Mouse (Mus musculus) bone marrow macrophage, adult 2 months (primary cell): Measurements from ENCODE around the gene Trim66. TPM values are rescaled to one million over a fixed set of nuclear protein-coding genes. Genes with fewer than 3 reads are reported as not detected.

Experiments
- H3K27ac ChIP-seq: 2 replicates; pipeline ENCODE4 v1.5.1; 2012; ENCODE audit warnings: low read depth, low read length; ENCODE audit not compliant: insufficient read depth
- H3K4me1 ChIP-seq: 2 replicates; pipeline ENCODE4 v1.6.1; 2012; ENCODE audit warnings: low read length; ENCODE audit not compliant: control insufficient read depth, insufficient read depth
- H3K4me3 ChIP-seq: 2 replicates; pipeline ENCODE4 v1.5.1; 2012; ENCODE audit warnings: mild to moderate bottlenecking, low read length, moderate library complexity; ENCODE audit not compliant: insufficient read depth
- CTCF ChIP-seq: IDR thresholded peaks from 2 replicates; pipeline ENCODE4 v1.5.1; 2012; ENCODE audit warnings: low read depth, mild to moderate bottlenecking, low read length, moderate library complexity
- POLR2A ChIP-seq: IDR thresholded peaks from 2 replicates; pipeline ENCODE4 v1.6.1; 2012; ENCODE audit warnings: mild to moderate bottlenecking, low read depth, low read length, borderline replicate concordance
- polyA plus RNA-seq: library from polyadenylated mRNA; stranded (reverse); fragments of >200 nt; gene quantifications from 2 replicates; pipeline ENCODE4 v1.2.4, GENCODE M21; 2012; ENCODE audit not compliant: missing spikeins, insufficient read depth, insufficient read length

Gene Trim66
- polyA plus RNA-seq, 1 experiment = not detected

DNA sequence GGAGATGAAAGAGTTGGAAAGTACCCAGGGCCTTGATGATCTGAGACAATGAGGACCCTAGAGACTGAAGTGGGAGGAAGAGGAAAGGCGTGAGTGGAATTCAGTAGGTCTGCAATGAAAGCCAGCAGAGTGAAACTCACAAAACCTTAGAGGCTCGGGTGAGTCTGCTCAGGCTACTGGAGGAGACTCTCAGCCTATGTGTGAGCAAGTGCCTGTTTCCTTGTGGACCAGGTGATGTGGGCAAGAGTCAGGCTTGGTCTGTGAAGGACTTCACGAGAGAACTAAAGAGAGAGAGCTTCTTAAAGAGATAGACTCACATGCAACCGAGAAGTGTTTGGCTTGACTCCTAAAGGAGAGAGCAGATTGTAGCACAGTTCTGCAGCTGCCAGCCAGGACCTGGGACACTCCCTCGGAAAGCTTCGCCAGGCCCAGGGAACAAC is 39.7 kb downstream of the Trim66 start:
- TF ChIP-seq CTCF (no peak), POLR2A (no peak)

GRCm38 (mm10) chr7:109467591-109467990 is 40.3 kb downstream of the Trim66 start:
- H3K4me1 ChIP-seq = 0 out of 2 replicates have a peak, but pooled peaks cover under 1% of the 10 kb centered on the region
- H3K27ac ChIP-seq = no peak overlapping the region
- no peak overlapping the region for H3K4me3 ChIP-seq
- TF ChIP-seq CTCF (no peak), POLR2A (no peak)

More for the DNA sequence above, 39.7 kb downstream of the Trim66 start:
- no peaks in the 10 kb centered on the region for H3K4me1 ChIP-seq
- no peak overlapping the region for H3K27ac ChIP-seq
- H3K4me3 ChIP-seq = no peak overlapping the region

GRCm38 (mm10) chr7:109460698-109461097 is 47.2 kb downstream of the Trim66 start:
- TF ChIP-seq POLR2A (no peak), CTCF (no peak)

GRCm38 (mm10) chr7:109456563-109456962 is 51.4 kb downstream of the Trim66 start:
- TF ChIP-seq CTCF (no peak), POLR2A (no peak)
- no peak overlapping the region for H3K4me3 ChIP-seq
- H3K27ac ChIP-seq = no peak overlapping the region
- peaks cover 15% of the 10 kb centered on the region for H3K4me1 ChIP-seq

More at GRCm38 (mm10) chr7:109460698-109461097, 47.2 kb downstream of the Trim66 start:
- Histone ChIP-seq H3K27ac (no peak overlapping the region), H3K4me1 (peaks cover 17% of the 10 kb centered on the region), H3K4me3 (no peak overlapping the region)

DNA sequence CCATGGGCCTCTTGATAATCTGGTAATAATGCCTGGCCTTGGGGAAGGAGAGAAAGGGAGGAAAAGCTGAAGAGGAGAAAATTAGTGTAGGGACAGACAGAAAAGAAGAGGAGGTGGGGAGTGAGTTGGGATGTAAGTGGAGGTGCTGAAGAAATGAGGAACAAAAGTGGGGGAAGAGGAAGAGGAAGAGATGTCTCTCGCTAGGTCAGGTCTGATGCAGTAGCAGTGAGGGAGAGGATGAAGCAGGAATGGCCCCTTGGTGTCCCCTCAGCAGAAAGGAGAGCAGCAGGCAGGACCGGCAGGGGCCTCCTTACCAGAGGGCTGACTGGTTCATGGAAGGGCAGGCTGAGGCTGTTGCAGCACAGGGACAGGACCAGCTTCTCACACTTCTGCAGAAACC is 52.2 kb downstream of the Trim66 start:
- no peak overlapping the region for H3K27ac ChIP-seq
- peaks cover 15% of the 10 kb centered on the region for H3K4me1 ChIP-seq
- TF ChIP-seq POLR2A (no peak), CTCF (no peak)
- no peak overlapping the region for H3K4me3 ChIP-seq

- H3K27ac ChIP-seq = no peak overlapping the region
- no peak overlapping the region for H3K4me3 ChIP-seq
- H3K4me1 ChIP-seq = peaks cover 15% of the 10 kb centered on the region
- TF ChIP-seq POLR2A = no peak
- no peak for TF ChIP-seq CTCF
These were observed 53.1 kb downstream of the Trim66 start for GRCm38 (mm10) chr7:109454856-109455255.

DNA sequence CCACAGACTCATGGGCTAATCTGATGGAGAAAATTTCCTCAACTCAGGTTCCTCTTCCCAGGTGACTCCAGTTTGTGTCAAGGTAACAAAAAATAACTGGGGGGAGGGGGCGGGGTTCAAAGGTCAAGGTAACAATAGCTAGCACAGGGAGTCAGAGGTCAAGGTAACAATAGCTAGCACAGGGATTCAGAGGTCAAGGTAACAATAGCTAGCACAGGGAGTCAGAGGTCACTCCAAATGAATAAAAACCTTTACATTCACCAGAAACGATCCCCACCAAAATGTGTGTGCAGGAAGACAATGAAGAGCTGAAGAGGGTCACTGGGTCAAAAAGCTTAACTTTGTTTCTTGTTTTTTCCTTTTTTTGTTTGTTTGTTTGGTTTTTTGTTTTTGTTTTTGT is 59.9 kb downstream of the Trim66 start:
- peaks cover 8% of the 10 kb centered on the region for H3K4me1 ChIP-seq
- TF ChIP-seq CTCF (no peak), POLR2A (no peak)

GRCm38 (mm10) chr7:109445012-109445411 is 62.9 kb downstream of the Trim66 start:
- Histone ChIP-seq H3K4me3 (no peak overlapping the region), H3K4me1 (peaks cover 8% of the 10 kb centered on the region), H3K27ac (no peak overlapping the region)
- no peak for TF ChIP-seq CTCF
- TF ChIP-seq POLR2A = no peak

More for the DNA sequence above, 59.9 kb downstream of the Trim66 start:
- Histone ChIP-seq H3K4me3 (no peak overlapping the region), H3K27ac (no peak overlapping the region)

- no peak for TF ChIP-seq POLR2A
- TF ChIP-seq CTCF = no peak
- Histone ChIP-seq H3K4me3 (no peak overlapping the region), H3K27ac (no peak overlapping the region), H3K4me1 (peaks cover 8% of the 10 kb centered on the region)
These were observed 65.2 kb downstream of the Trim66 start for GRCm38 (mm10) chr7:109442739-109443138.

GRCm38 (mm10) chr7:109440697-109441269 is 67.2 kb downstream of the Trim66 start:
- no peak for TF ChIP-seq POLR2A
- no peak for TF ChIP-seq CTCF
- H3K4me1 ChIP-seq = peaks cover 8% of the 10 kb centered on the region
- no peak overlapping the region for H3K4me3 ChIP-seq
- H3K27ac ChIP-seq = no peak overlapping the region
